Mouse (Mus musculus) bone marrow, adult 2 months (tissue): ENCODE measurements at regions not wholly inside any gene's neighbourhood (a gene's known extent, or its start where the extent isn't known, plus 50 kb on each side); places are given as distances from the start of the nearest gene placed in this dataset.

Experiments used
- CTCF ChIP-seq: fragments of 200-500 bp; IDR thresholded peaks from 2 replicates; pipeline ENCODE4 v1.5.1; 2011; ENCODE audit warnings: low read length, control low read depth; ENCODE audit not compliant: control insufficient read depth, insufficient read depth
- POLR2A ChIP-seq: fragments of 200-500 bp; IDR thresholded peaks from 2 replicates; pipeline ENCODE4 v1.6.1; 2011; ENCODE audit warnings: low read depth, mild to moderate bottlenecking, control low read depth, low read length, borderline replicate concordance; ENCODE audit not compliant: control insufficient read depth

DNA sequence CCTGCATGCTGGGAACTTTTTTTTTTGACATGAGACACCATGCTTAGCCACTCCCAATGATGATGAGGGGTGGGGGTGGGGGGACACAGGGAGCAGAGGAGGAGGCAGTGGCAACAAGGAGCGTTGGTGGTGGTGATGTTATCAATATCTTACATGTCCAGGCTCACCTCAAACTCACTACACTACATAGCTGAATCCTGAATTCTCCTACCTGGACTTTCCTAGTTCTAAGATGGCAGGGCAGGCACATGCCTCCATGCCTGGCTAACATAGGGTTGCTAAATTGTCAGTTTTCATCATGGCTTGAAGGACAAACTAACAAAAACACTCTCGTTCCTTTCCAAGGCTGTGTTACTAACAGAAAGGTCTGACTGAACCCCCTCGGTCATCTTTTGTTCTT lies 170.6 kb upstream of the Zfp637 start:
- TF ChIP-seq CTCF = no peak
- TF ChIP-seq POLR2A = no peak
